Mouse (Mus musculus) kidney, embryonic 15.5 days (tissue): ENCODE measurements at regions not wholly inside any gene's neighbourhood (a gene's known extent, or its start where the extent isn't known, plus 50 kb on each side); places are given as distances from the start of the nearest gene placed in this dataset.
A peak's percentile ranks its signal among the peaks of the same experiment; 100 is the strongest.

Experiments
- ATAC-seq: fragments of 200-750 bp; cut with Nextera tagmentation; replicated peaks from 2 replicates; pipeline ENCODE4 v1.8.0; 2017; ENCODE audit warnings: moderate TSS enrichment; ENCODE audit not compliant: low FRiP score
- H3K27ac ChIP-seq: fragments of 300-500 bp; sonication (generic); 2 replicates; pipeline ENCODE4 v1.5.1; 2015; ENCODE audit warnings: mild to moderate bottlenecking, inconsistent platforms
- H3K27me3 ChIP-seq: fragments of 300-500 bp; sonication (generic); 2 replicates; pipeline ENCODE4 v1.6.1; 2015; ENCODE audit warnings: inconsistent platforms
- H3K36me3 ChIP-seq: fragments of 300-500 bp; sonication (generic); 2 replicates; pipeline ENCODE4 v1.6.1; 2015; ENCODE audit warnings: inconsistent platforms
- H3K4me1 ChIP-seq: fragments of 300-500 bp; sonication (generic); 2 replicates; pipeline ENCODE4 v1.6.1; 2015; ENCODE audit warnings: inconsistent platforms
- H3K4me2 ChIP-seq: fragments of 300-500 bp; sonication (generic); 2 replicates; pipeline ENCODE4 v1.6.1; 2015; ENCODE audit warnings: moderate library complexity, mild to moderate bottlenecking, inconsistent platforms
- H3K4me3 ChIP-seq: fragments of 300-500 bp; sonication (generic); replicated peaks from 2 replicates; pipeline ENCODE4 v1.5.1; 2015; ENCODE audit warnings: mild to moderate bottlenecking, inconsistent platforms
- H3K9ac ChIP-seq: fragments of 300-500 bp; sonication (generic); 2 replicates; pipeline ENCODE4 v1.6.1; 2015; ENCODE audit warnings: mild to moderate bottlenecking, inconsistent platforms
- H3K9me3 ChIP-seq: fragments of 300-500 bp; sonication (generic); replicated peaks from 2 replicates; pipeline ENCODE4 v1.6.1; 2016; ENCODE audit warnings: inconsistent platforms
- WGBS: fragments of 180-500 bp; shearing (Covaris S2); methylation state at CpG from one replicate; pipeline ENCODE4 v1.1.7; 2015; ENCODE audit warnings: mixed read lengths; 5-methylcytosine and 5-hydroxymethylcytosine counted together

- H3K4me2 ChIP-seq = no peak overlapping the region
- H3K27me3 ChIP-seq = no peaks in the 10 kb centered on the region
- H3K4me1 ChIP-seq = peaks cover 8% of the 10 kb centered on the region
- 66% methylated on average over 3 of the region's 3 CpGs for WGBS
- ATAC-seq = no peak
- no peak overlapping the region for H3K27ac ChIP-seq
- no peaks in the 10 kb centered on the region for H3K9me3 ChIP-seq
- no peak overlapping the region for H3K9ac ChIP-seq
- H3K4me3 ChIP-seq = no peak overlapping the region
- H3K36me3 ChIP-seq = no peaks in the 10 kb centered on the region
Observed at GRCm38 (mm10) chr17:63680479-63680878, 180.7 kb upstream of the Fbxl17 start.

- H3K4me3 ChIP-seq = no peak overlapping the region
- H3K36me3 ChIP-seq = no peaks in the 10 kb centered on the region
- H3K9me3 ChIP-seq = no peaks in the 10 kb centered on the region
- H3K27ac ChIP-seq = no peak overlapping the region
- peaks cover 6% of the 10 kb centered on the region; the same call in 1 of the 2 replicates for H3K4me1 ChIP-seq
- H3K27me3 ChIP-seq = no peaks in the 10 kb centered on the region
- no peak overlapping the region for H3K9ac ChIP-seq
- 78% methylated on average over 9 of the region's 9 CpGs for WGBS
- ATAC-seq = no peak
- H3K4me2 ChIP-seq = no peak overlapping the region
Observed at GRCm38 (mm10) chr17:63683345-63683744, 179.5 kb upstream of the Fer start.

- no peaks in the 10 kb centered on the region for H3K27me3 ChIP-seq
- WGBS = 67% methylated on average over 3 of the region's 3 CpGs
Observed at GRCm38 (mm10) chr17:63684026-63684425, 178.8 kb upstream of the Fer start.

GRCm38 (mm10) chr17:63685956-63686355 lies 176.9 kb upstream of the Fer start:
- H3K4me1 ChIP-seq = peaks cover 12% of the 10 kb centered on the region; the same call in 1 of the 2 replicates
- no peak overlapping the region for H3K27ac ChIP-seq
- H3K9ac ChIP-seq = no peak overlapping the region
- H3K4me3 ChIP-seq = no peak overlapping the region
- H3K27me3 ChIP-seq = no peaks in the 10 kb centered on the region
- H3K9me3 ChIP-seq = no peaks in the 10 kb centered on the region
- H3K4me2 ChIP-seq = no peak overlapping the region
- ATAC-seq = no peak; the same call in 1 of the 2 replicates
- no peaks in the 10 kb centered on the region for H3K36me3 ChIP-seq
- WGBS = 38% methylated on average over 4 of the region's 4 CpGs

More at GRCm38 (mm10) chr17:63684026-63684425, 178.8 kb upstream of the Fer start:
- Histone ChIP-seq H3K36me3 (no peaks in the 10 kb centered on the region), H3K9me3 (no peaks in the 10 kb centered on the region), H3K4me3 (no peak overlapping the region), H3K4me1 (peaks cover 6% of the 10 kb centered on the region; the same call in 1 of the 2 replicates), H3K9ac (no peak overlapping the region), H3K27ac (no peak overlapping the region), H3K4me2 (no peak overlapping the region)
- ATAC-seq = no peak

- peaks cover 16% of the 10 kb centered on the region; the same call in 1 of the 2 replicates for H3K4me1 ChIP-seq
- no peak for ATAC-seq
Observed at GRCm38 (mm10) chr17:63686361-63686760, 176.5 kb upstream of the Fer start.

GRCm38 (mm10) chr17:63689291-63689690 lies 173.6 kb upstream of the Fer start:
- H3K4me2 ChIP-seq = no peak overlapping the region
- H3K9ac ChIP-seq = no peak overlapping the region
- no peak for ATAC-seq
- H3K4me1 ChIP-seq = peaks cover 23% of the 10 kb centered on the region
- no peak overlapping the region for H3K4me3 ChIP-seq
- no peaks in the 10 kb centered on the region for H3K9me3 ChIP-seq
- WGBS = 83% methylated on average over 8 of the region's 8 CpGs
- H3K27ac ChIP-seq = no peak overlapping the region
- no peaks in the 10 kb centered on the region for H3K36me3 ChIP-seq
- no peaks in the 10 kb centered on the region for H3K27me3 ChIP-seq

More at GRCm38 (mm10) chr17:63686361-63686760, 176.5 kb upstream of the Fer start:
- H3K36me3 ChIP-seq = no peaks in the 10 kb centered on the region
- H3K9ac ChIP-seq = no peak overlapping the region
- no peaks in the 10 kb centered on the region for H3K27me3 ChIP-seq
- no peak overlapping the region for H3K27ac ChIP-seq
- H3K9me3 ChIP-seq = no peaks in the 10 kb centered on the region
- no peak overlapping the region for H3K4me3 ChIP-seq
- H3K4me2 ChIP-seq = no peak overlapping the region
- 61% methylated on average over 4 of the region's 4 CpGs for WGBS

GRCm38 (mm10) chr17:63690829-63691689 lies 171.8 kb upstream of the Fer start:
- WGBS = 58% methylated on average over 11 of the region's 11 CpGs
- H3K36me3 ChIP-seq = no peaks in the 10 kb centered on the region
- H3K27me3 ChIP-seq = no peaks in the 10 kb centered on the region
- no peak overlapping the region for H3K9ac ChIP-seq
- peaks cover 17% of the 10 kb centered on the region for H3K4me1 ChIP-seq
- no peak overlapping the region for H3K4me3 ChIP-seq
- H3K4me2 ChIP-seq = no peak overlapping the region
- no peaks in the 10 kb centered on the region for H3K9me3 ChIP-seq
- H3K27ac ChIP-seq = peak overlapping the region; percentile 59
- ATAC-seq = peak; percentile 12

GRCm38 (mm10) chr17:63691690-63691968 lies 171.2 kb upstream of the Fer start:
- Histone ChIP-seq H3K4me3 (no peak overlapping the region), H3K9me3 (no peaks in the 10 kb centered on the region), H3K4me1 (peaks cover 17% of the 10 kb centered on the region), H3K27me3 (no peaks in the 10 kb centered on the region), H3K4me2 (no peak overlapping the region), H3K36me3 (no peaks in the 10 kb centered on the region), H3K9ac (no peak overlapping the region), H3K27ac (peak overlapping the region; percentile 66)
- WGBS = 39% methylated on average over 3 of the region's 3 CpGs
- ATAC-seq = peak; percentile 79

- H3K27ac ChIP-seq = no peak overlapping the region
- 71% methylated on average over 1 of the region's 1 CpGs for WGBS
- no peaks in the 10 kb centered on the region for H3K9me3 ChIP-seq
- no peaks in the 10 kb centered on the region for H3K27me3 ChIP-seq
- H3K9ac ChIP-seq = no peak overlapping the region
- peaks cover 17% of the 10 kb centered on the region for H3K4me1 ChIP-seq
- no peak for ATAC-seq
- no peak overlapping the region for H3K4me3 ChIP-seq
- no peaks in the 10 kb centered on the region for H3K36me3 ChIP-seq
- H3K4me2 ChIP-seq = no peak overlapping the region
Observed at GRCm38 (mm10) chr17:63693274-63693673, 169.6 kb upstream of the Fer start.

- no peak overlapping the region for H3K4me3 ChIP-seq
- H3K36me3 ChIP-seq = no peaks in the 10 kb centered on the region
- no peak overlapping the region for H3K9ac ChIP-seq
- no peak for ATAC-seq
- WGBS = 84% methylated on average over 6 of the region's 6 CpGs
- no peaks in the 10 kb centered on the region; the same call in 1 of the 2 replicates for H3K9me3 ChIP-seq
- no peak overlapping the region for H3K4me2 ChIP-seq
- H3K27me3 ChIP-seq = no peaks in the 10 kb centered on the region
- no peak overlapping the region for H3K27ac ChIP-seq
- no peaks in the 10 kb centered on the region for H3K4me1 ChIP-seq
Observed at GRCm38 (mm10) chr17:63699537-63699936, 163.3 kb upstream of the Fer start.

GRCm38 (mm10) chr17:63704991-63705390 lies 157.9 kb upstream of the Fer start:
- no peaks in the 10 kb centered on the region for H3K27me3 ChIP-seq
- no peak overlapping the region for H3K9ac ChIP-seq
- no peak for ATAC-seq
- H3K4me1 ChIP-seq = no peaks in the 10 kb centered on the region
- no peak overlapping the region for H3K4me3 ChIP-seq
- WGBS = 85% methylated on average over 3 of the region's 3 CpGs
- no peaks in the 10 kb centered on the region for H3K36me3 ChIP-seq
- H3K27ac ChIP-seq = no peak overlapping the region
- no peaks in the 10 kb centered on the region; the same call in 1 of the 2 replicates for H3K9me3 ChIP-seq
- no peak overlapping the region for H3K4me2 ChIP-seq

- peak; percentile 92 for ATAC-seq
- no peaks in the 10 kb centered on the region for H3K36me3 ChIP-seq
- peaks cover 11% of the 10 kb centered on the region; the same call in 1 of the 2 replicates for H3K4me1 ChIP-seq
- H3K9me3 ChIP-seq = no peaks in the 10 kb centered on the region
- H3K4me3 ChIP-seq = no peak overlapping the region
- no peak overlapping the region for H3K27ac ChIP-seq
- 16% methylated on average over 6 of the region's 6 CpGs for WGBS
- H3K9ac ChIP-seq = no peak overlapping the region
- H3K4me2 ChIP-seq = no peak overlapping the region
- H3K27me3 ChIP-seq = no peaks in the 10 kb centered on the region
Observed at GRCm38 (mm10) chr17:63712937-63713336, 149.9 kb upstream of the Fer start.
